Mouse (Mus musculus) stomach, embryonic 16.5 days (tissue): ENCODE results near the gene Chn2. TPM values are rescaled to one million over a fixed set of nuclear protein-coding genes. Genes with fewer than 3 reads are reported as not detected.

ENCODE experiments used
- ATAC-seq: fragments of 200-750 bp; cut with Nextera tagmentation; 2 replicates; pipeline ENCODE4 v1.8.0; 2017; ENCODE audit warnings: moderate number of reproducible peaks, moderate TSS enrichment; ENCODE audit not compliant: insufficient read depth, low FRiP score
- H3K27ac ChIP-seq: fragments of 300-500 bp; sonication (generic); 2 replicates; pipeline ENCODE4 v1.5.1; 2014; ENCODE audit warnings: low read length
- H3K27me3 ChIP-seq: fragments of 300-500 bp; sonication (generic); 2 replicates; pipeline ENCODE4 v1.6.1; 2014; ENCODE audit warnings: low read length, control low read depth, mixed read lengths; ENCODE audit not compliant: control insufficient read depth, insufficient read depth
- H3K36me3 ChIP-seq: fragments of 300-500 bp; sonication (generic); 2 replicates; pipeline ENCODE4 v1.6.1; 2014; ENCODE audit warnings: low read length; ENCODE audit not compliant: control insufficient read depth, insufficient read depth
- H3K4me1 ChIP-seq: fragments of 300-500 bp; sonication (generic); 2 replicates; pipeline ENCODE4 v1.6.1; 2014; ENCODE audit warnings: low read length, control low read depth, mixed read lengths; ENCODE audit not compliant: control insufficient read depth, insufficient read depth
- H3K4me2 ChIP-seq: fragments of 300-500 bp; sonication (generic); 2 replicates; pipeline ENCODE4 v1.6.1; 2014; ENCODE audit warnings: low read depth, low read length, mixed read lengths
- H3K4me3 ChIP-seq: fragments of 300-500 bp; sonication (generic); replicated peaks from 2 replicates; pipeline ENCODE4 v1.5.1; 2014; ENCODE audit warnings: mild to moderate bottlenecking, low read length
- H3K9ac ChIP-seq: fragments of 300-500 bp; sonication (generic); 2 replicates; pipeline ENCODE4 v1.6.1; 2014; ENCODE audit warnings: low read length
- H3K9me3 ChIP-seq: fragments of 300-500 bp; sonication (generic); replicated peaks from 2 replicates; pipeline ENCODE4 v1.6.1; 2016; ENCODE audit warnings: low read length, control low read depth; ENCODE audit not compliant: control insufficient read depth
- WGBS: fragments of 180-500 bp; shearing (Covaris S2); extraction: QIAGEN DNeasy Blood & Tissue Kit; methylation state at CpG from one replicate; pipeline ENCODE4 v1.1.7; 2014; 5-methylcytosine and 5-hydroxymethylcytosine counted together
- polyA plus RNA-seq: library from polyadenylated mRNA; unstranded; fragments of >200 nt; fragmentation: Nextera tagmentation; extraction: Ambion mirVana; gene quantifications from 2 replicates; pipeline ENCODE4 v1.2.1, GENCODE M21; 2015

Gene Chn2
- polyA plus RNA-seq, 1 experiment from 2014 or later: 16.2 TPM

DNA sequence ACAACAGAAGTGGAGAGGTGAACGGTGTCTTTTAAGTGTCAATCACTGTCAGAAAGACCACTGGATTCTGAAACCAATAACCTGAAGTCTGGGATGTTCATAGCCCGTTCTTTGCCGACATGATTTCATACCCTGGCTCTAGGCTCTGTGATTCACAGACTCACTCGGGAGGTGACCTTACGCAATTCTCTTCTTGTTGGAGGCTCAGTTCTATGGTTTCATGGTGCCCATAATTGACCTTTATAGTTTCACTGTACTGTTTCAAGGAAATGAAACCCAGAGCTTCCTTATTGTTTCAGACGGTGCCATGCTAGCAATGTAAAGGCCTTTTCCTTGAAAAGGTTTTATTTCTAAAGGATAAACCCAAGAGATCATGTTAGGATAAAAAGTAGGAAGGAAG lies 9.4 kb downstream of the Chn2 start:
- no peak for ATAC-seq
- H3K9ac ChIP-seq: no peak overlapping the region
- H3K4me1 ChIP-seq: 0 out of 2 replicates have a peak, but pooled peaks cover 3% of the 10 kb centered on the region
- no peaks in the 10 kb centered on the region for H3K9me3 ChIP-seq
- no peak overlapping the region for H3K4me3 ChIP-seq
- H3K27ac ChIP-seq: no peak overlapping the region
- no peaks in the 10 kb centered on the region for H3K27me3 ChIP-seq
- no peaks in the 10 kb centered on the region for H3K36me3 ChIP-seq
- WGBS: 83% methylated on average over 6 of the region's 6 CpGs
- H3K4me2 ChIP-seq: no peak overlapping the region

DNA sequence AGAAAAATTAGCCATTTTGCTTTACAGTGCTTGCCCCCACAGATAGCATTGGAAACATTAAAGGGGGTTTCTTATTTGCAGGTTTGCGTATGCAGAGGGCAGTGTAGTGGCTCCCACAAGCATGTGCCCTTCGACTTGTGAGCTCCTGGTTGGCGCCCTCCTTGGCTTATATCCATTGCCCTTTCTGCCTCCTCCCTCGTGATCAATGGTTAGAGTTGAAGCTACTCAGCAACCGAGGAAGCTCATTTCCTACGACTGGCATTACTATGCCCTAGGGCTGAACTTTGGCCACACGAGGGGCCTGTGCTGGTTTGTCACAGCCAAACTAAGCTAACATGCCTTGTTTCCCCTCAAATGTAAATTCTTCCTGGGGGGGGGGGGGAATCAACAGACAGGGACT lies 11.8 kb downstream of the Chn2 start:
- Histone ChIP-seq H3K4me1 (peaks cover 9% of the 10 kb centered on the region; the same call in 1 of the 2 replicates), H3K9ac (no peak overlapping the region), H3K27ac (no peak overlapping the region), H3K27me3 (no peaks in the 10 kb centered on the region), H3K4me2 (no peak overlapping the region), H3K9me3 (no peaks in the 10 kb centered on the region), H3K4me3 (no peak overlapping the region), H3K36me3 (no peaks in the 10 kb centered on the region)
- WGBS: 59% methylated on average over 7 of the region's 7 CpGs
- ATAC-seq: no peak

DNA sequence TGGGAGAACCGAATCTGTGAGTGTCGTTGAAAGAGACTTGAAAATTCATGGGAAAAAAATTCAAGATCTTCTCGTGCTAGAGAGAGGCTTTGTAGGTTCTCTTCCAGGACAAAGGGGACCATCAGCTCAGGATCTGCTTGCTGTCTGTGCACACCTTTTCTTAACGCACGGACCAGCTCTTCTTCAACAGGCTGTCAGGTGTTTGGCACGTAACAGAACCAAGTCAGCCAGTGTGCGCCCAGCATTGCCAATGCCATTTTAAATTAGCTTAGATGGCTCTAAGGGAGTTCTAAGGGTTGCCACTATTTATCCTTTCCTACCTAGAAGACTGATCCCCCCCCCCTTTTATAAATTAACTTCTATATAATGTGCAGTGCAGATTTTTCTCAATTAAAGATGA lies 12.8 kb downstream of the Chn2 start:
- no peak for ATAC-seq
- Histone ChIP-seq H3K9ac (no peak overlapping the region), H3K36me3 (no peaks in the 10 kb centered on the region), H3K9me3 (no peaks in the 10 kb centered on the region), H3K4me3 (no peak overlapping the region), H3K27ac (no peak overlapping the region), H3K4me1 (peaks cover 13% of the 10 kb centered on the region; the same call in 1 of the 2 replicates), H3K27me3 (no peaks in the 10 kb centered on the region), H3K4me2 (no peak overlapping the region)
- 93% methylated on average over 7 of the region's 7 CpGs for WGBS

DNA sequence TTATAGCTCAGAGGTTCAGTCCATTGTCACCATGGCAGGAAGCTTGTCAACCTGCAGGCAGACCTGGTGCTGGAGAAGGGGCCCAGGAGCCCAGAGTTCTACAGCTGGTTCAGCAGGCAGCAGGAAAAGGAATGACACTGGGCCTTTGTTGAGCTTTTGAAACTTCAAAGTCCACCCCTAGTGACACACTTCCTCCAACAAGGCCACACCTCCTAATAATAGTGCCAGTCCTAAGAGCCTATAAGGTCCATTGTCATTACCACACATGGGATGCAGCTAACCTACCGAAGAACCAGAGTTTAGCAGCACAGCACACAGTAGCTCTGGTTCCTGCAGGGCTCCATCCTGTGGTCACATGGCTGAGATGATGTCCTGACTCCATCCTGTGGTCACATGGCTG lies 13.3 kb downstream of the Chn2 start:
- H3K36me3 ChIP-seq: no peaks in the 10 kb centered on the region
- no peak overlapping the region for H3K4me2 ChIP-seq
- WGBS: 78% methylated on average over 1 of the region's 1 CpGs
- H3K9me3 ChIP-seq: no peaks in the 10 kb centered on the region
- no peak overlapping the region for H3K9ac ChIP-seq
- H3K4me1 ChIP-seq: peaks cover 13% of the 10 kb centered on the region; the same call in 1 of the 2 replicates
- no peak overlapping the region for H3K27ac ChIP-seq
- H3K4me3 ChIP-seq: no peak overlapping the region
- H3K27me3 ChIP-seq: no peaks in the 10 kb centered on the region
- no peak for ATAC-seq

DNA sequence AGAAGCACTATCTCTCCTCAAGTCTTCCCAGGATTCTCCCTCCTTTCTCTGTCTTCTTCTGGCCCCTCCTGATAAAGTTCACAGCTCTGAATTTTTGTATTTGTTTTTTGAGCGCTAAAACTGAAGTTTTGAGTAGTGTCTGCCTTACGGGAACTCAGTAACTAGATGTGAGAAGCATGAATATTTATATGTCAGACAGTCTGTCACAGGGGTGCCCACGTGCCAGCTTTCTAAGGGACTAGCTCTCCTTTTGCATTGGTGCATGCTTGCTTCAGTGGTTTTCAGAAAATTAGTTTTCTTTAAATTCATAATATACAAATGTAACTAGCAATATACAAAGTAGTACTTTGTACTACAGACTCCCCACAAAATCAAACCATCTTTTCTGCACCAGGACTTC lies 14.0 kb downstream of the Chn2 start:
- H3K27ac ChIP-seq: no peak overlapping the region
- no peak overlapping the region for H3K4me2 ChIP-seq
- H3K27me3 ChIP-seq: no peaks in the 10 kb centered on the region
- WGBS: 82% methylated on average over 3 of the region's 3 CpGs
- H3K36me3 ChIP-seq: no peaks in the 10 kb centered on the region
- no peaks in the 10 kb centered on the region for H3K9me3 ChIP-seq
- peaks cover 13% of the 10 kb centered on the region; the same call in 1 of the 2 replicates for H3K4me1 ChIP-seq
- no peak overlapping the region for H3K4me3 ChIP-seq
- no peak overlapping the region for H3K9ac ChIP-seq
- no peak for ATAC-seq

DNA sequence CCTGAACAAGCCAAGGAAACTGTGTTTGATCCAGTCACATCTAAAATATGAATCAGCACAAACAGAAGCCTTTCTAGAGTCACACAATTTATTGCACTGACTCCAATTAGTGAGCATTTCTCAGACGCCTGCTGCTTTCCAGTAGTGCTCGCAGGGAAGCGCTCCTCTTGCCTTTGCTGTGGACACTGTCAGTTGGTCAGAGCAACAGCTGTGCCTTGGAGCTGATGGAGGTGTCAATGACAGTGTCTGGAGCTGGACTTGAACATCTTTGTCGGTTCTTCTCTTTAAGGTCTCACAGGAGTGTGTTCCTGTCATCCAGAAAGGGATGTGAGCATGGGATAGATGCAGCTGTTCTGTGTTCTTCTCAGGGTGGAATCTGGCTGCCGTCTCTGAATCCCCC lies 16.0 kb downstream of the Chn2 start:
- H3K4me2 ChIP-seq: no peak overlapping the region
- WGBS: 65% methylated on average over 5 of the region's 5 CpGs
- no peak for ATAC-seq
- no peaks in the 10 kb centered on the region for H3K27me3 ChIP-seq
- H3K27ac ChIP-seq: no peak overlapping the region
- no peak overlapping the region for H3K9ac ChIP-seq
- no peaks in the 10 kb centered on the region for H3K36me3 ChIP-seq
- H3K4me1 ChIP-seq: peaks cover 21% of the 10 kb centered on the region
- no peak overlapping the region for H3K4me3 ChIP-seq
- H3K9me3 ChIP-seq: no peaks in the 10 kb centered on the region

DNA sequence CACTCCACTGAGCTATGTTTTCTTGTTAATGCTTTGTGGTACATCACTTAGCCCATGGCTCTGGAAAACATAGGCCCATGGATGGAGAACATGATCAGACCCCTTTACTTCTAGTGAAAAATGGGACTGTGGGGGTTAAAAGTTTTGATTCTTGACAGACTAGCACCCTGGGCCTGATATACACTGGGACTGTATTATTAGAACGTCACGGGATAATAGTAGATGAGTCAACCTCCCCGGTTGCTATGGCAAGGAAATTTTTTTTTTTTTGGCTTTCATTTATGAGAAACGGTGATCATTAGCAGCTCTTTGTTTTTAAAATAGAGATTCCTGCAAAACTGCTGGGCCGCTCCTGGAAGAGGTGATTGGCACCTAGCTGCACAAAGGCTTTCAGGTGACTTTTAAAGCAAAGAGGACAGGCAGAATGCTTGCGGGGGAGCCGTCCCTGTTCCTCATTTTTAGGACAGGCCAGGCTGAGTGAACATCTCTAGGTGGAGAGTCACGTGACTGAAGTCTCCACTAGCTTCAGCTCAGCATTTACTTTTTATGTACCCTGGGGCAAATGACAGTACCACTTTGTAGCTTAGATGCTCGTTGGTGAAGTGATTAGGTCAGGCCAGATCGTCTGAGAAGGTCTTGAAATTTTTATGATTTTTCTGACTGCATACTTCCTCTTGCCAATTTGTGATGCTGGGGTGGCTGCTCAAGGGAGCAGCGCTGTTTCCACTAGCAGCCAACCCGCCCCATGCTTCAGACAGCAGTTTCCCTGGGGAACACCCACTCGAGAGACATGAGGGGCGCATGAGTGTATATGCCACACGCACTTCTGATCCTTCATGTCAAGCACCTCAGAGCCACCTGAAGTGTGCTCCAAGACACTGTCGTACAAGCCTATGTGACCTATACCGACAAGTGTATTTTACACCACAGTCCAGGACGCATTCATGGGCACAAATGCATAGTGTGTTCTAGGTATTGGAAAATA lies 17.5 kb downstream of the Chn2 start:
- Histone ChIP-seq H3K9me3 (no peaks in the 10 kb centered on the region), H3K36me3 (no peaks in the 10 kb centered on the region), H3K27me3 (no peaks in the 10 kb centered on the region), H3K4me3 (no peak overlapping the region), H3K4me1 (peaks cover 25% of the 10 kb centered on the region), H3K4me2 (no peak overlapping the region), H3K9ac (no peak overlapping the region), H3K27ac (no peak overlapping the region)
- WGBS: 68% methylated on average over 18 of the region's 18 CpGs
- ATAC-seq: no peak

DNA sequence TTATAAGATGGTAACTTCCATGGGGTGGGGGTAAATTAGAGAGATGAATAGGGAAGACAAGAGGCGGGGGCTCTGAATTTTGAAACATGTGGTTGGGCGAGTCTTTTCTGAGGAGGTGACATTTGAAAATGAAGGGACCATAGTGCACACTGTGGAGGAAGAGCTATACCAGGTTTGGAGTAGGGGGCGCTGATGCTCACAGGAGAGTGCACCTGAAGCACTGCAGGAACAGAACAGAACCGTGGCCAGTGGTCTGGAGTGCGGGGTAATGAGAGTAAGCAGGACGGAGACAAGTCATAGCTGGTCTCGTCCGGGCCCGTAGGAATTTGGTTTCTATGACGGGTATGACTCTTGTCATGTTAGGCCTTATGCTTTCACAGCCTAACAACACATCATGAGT lies 18.3 kb downstream of the Chn2 start:
- peaks cover 31% of the 10 kb centered on the region for H3K4me1 ChIP-seq
- no peak overlapping the region for H3K9ac ChIP-seq
- WGBS: 80% methylated on average over 10 of the region's 10 CpGs
- no peaks in the 10 kb centered on the region for H3K36me3 ChIP-seq
- no peaks in the 10 kb centered on the region for H3K9me3 ChIP-seq
- H3K27ac ChIP-seq: no peak overlapping the region
- no peak overlapping the region for H3K4me3 ChIP-seq
- no peaks in the 10 kb centered on the region for H3K27me3 ChIP-seq
- H3K4me2 ChIP-seq: no peak overlapping the region
- ATAC-seq: no peak

DNA sequence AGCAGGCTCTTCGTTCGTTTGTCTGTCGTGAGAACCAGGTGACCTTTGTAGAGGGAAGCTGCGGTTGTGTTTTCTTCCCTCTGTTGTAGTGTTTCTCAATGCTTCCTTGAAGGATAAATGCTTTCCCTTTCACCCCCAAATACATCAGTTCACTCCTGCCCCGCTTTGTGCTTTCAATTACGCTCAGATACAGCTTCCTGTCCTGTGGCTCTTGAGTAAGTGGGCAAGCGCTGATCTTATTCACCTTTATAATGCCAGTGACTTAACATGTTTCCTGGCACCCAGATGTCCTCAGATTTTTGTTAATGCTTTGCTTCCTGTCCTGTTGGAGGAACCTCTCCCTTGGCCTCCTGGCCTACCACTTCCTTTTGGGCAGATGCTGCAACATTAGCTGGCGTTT lies 19.5 kb downstream of the Chn2 start:
- no peak for ATAC-seq
- Histone ChIP-seq H3K27me3 (no peaks in the 10 kb centered on the region), H3K9ac (no peak overlapping the region), H3K4me3 (no peak overlapping the region), H3K4me1 (peaks cover 35% of the 10 kb centered on the region), H3K4me2 (no peak overlapping the region), H3K9me3 (no peaks in the 10 kb centered on the region), H3K27ac (no peak overlapping the region), H3K36me3 (no peaks in the 10 kb centered on the region)
- WGBS: 57% methylated on average over 8 of the region's 8 CpGs
